In the genomic region with DNA sequence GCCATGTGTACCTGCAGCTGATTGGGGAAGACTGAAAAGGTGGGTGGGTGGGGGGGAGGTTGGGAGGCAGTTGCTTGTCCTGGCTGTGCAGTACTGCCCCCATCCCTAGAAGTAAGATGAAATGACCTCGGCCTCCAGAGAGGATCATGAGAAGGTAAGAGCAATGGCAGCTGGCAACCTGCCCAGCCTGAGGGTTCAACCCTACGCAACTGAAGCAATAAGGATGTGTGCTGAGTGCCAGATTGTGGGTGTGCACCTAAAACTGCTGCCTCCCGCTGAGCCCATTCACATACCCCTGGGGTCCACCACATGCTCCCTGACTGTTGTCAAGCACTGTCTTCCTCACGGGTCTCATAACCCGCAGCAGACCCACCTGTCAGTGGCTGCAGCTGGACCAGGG, we compare ENCODE assay signal across 34 mouse cellular contexts. TPM values are rescaled to one million over a fixed set of nuclear protein-coding genes. Genes with fewer than 3 reads are reported as not detected.
DNase-seq lines count a peak whose midpoint lies in the region; ATAC-seq and TF ChIP-seq lines count a peak whose summit lies in the region.
"Had no signal": no experiment of that assay in that cellular context is flagged by ENCODE, and none has a peak within 500 bp of the region (broad histone marks: within the 10 kb centered on the region; RNA-seq: fewer than 3 reads in every experiment).

No protein-coding gene starts in this region.

- H3K9me3 ChIP-seq in stomach, postnatal 0 days (ENCODE audit: control insufficient read depth, low read length): no peaks in the 10 kb centered on the region
- H3K9me3 ChIP-seq: embryonic facial prominence, embryonic 15.5 days; G1E; heart, embryonic 10.5 days; heart, embryonic 13.5 days; hindbrain, embryonic 12.5 days; hindbrain, embryonic 15.5 days had no signal

- H3K9ac ChIP-seq in stomach, postnatal 0 days (ENCODE audit: low read length): no peak overlapping the region
- H3K9ac ChIP-seq: embryonic facial prominence, embryonic 15.5 days; forebrain, postnatal 0 days; heart, embryonic 13.5 days; hindbrain, embryonic 12.5 days; hindbrain, embryonic 15.5 days had no signal

- no peak for TF ChIP-seq CTCF in layer of hippocampus, adult 2 months (conservative IDR thresholded peaks at IDR 0.05)
- no peak for TF ChIP-seq CTCF in stomach, postnatal 0 days (IDR thresholded peaks at IDR 0.05; ENCODE audit: low read depth)

- TF ChIP-seq EP300 in stomach, postnatal 0 days (optimal IDR thresholded peaks at IDR 0.05): no peak

- peak; percentile 30 to 38 for DNase-seq in cerebellum, postnatal 10 days
- DNase-seq in layer of hippocampus, adult 2 months (ENCODE audit: low spot score in 2 of 2): no peak
- no peak for DNase-seq in layer of hippocampus, adult 9-11 months
- DNase-seq in 416B (ENCODE audit: low read depth) (peak; percentile 52), adipocyte (ENCODE audit: low spot score) (peak; percentile 52)
- DNase-seq in gastrocnemius, postnatal 14 days: no peak
- no peak for DNase-seq in stomach, postnatal 0 days (ENCODE audit: low spot score)
- DNase-seq: adrenal gland, postnatal 10 days; adrenal gland, postnatal 36 days; B cell, adult 2 months; cerebellum, adult 11-12 months; cerebellum, adult 8-10 months; embryo, embryonic 11 days; forebrain, postnatal 0 days; gastrocnemius, adult 2 months; gastrocnemius, postnatal 25 days; heart, adult 2 months; heart, postnatal 14 days had no signal

- no peaks in the 10 kb centered on the region for H3K27me3 ChIP-seq in stomach, postnatal 0 days (ENCODE audit: control insufficient read depth, insufficient read depth, low read length)
- H3K27me3 ChIP-seq: CH12.LX; embryonic facial prominence, embryonic 15.5 days; heart, embryonic 13.5 days; hindbrain, embryonic 12.5 days; hindbrain, embryonic 15.5 days had no signal

- no peak overlapping the region for H3K4me2 ChIP-seq in stomach, postnatal 0 days (replicated peaks; ENCODE audit: low read depth)
- H3K4me2 ChIP-seq: embryonic facial prominence, embryonic 15.5 days; heart, embryonic 13.5 days; hindbrain, embryonic 12.5 days; hindbrain, embryonic 15.5 days had no signal

- peak overlapping the region; percentile 93; the same call in 1 of the 2 replicates for H3K27ac ChIP-seq in layer of hippocampus, adult 2 months
- no peak overlapping the region for H3K27ac ChIP-seq in stomach, postnatal 0 days (replicated peaks)
- H3K27ac ChIP-seq: embryonic facial prominence, embryonic 15.5 days; gastrocnemius, adult 2 months; heart, adult 2 months; heart, embryonic 10.5 days; heart, embryonic 13.5 days; hindbrain, embryonic 12.5 days; hindbrain, embryonic 15.5 days had no signal

- intact Hi-C loops in gastrocnemius, postnatal 14 days (cut with DNase I; ENCODE audit: low total_unique reads): no loop called here

- 72% methylated on average over 5 of the region's 5 CpGs for WGBS in stomach, postnatal 0 days

- no peak overlapping the region; the same call in 1 of the 2 replicates for H3K4me3 ChIP-seq in layer of hippocampus, adult 2 months
- no peak overlapping the region for H3K4me3 ChIP-seq in stomach, postnatal 0 days (ENCODE audit: low read depth, low read length)
- H3K4me3 ChIP-seq: embryonic facial prominence, embryonic 15.5 days; gastrocnemius, adult 2 months; heart, adult 2 months; heart, embryonic 10.5 days; heart, embryonic 13.5 days; hindbrain, embryonic 12.5 days; hindbrain, embryonic 15.5 days had no signal

- ATAC-seq in cerebellum, adult (ENCODE audit: insufficient number of reproducible peaks, low FRiP score, low TSS enrichment): no peak
- ATAC-seq in stomach, postnatal 0 days (ENCODE audit: low FRiP score, low TSS enrichment): no peak
- ATAC-seq: activated CD4-positive, CD25-positive, alpha-beta regulatory T cell, adult 4 months; forebrain, embryonic 14.5 days; forebrain, postnatal 0 days; intestine, postnatal 0 days had no signal

- peaks cover 3% of the 10 kb centered on the region; the same call in 1 of the 2 replicates for H3K4me1 ChIP-seq in stomach, postnatal 0 days (replicated peaks; ENCODE audit: control insufficient read depth, insufficient read depth)

- no peaks in the 10 kb centered on the region for H3K36me3 ChIP-seq in stomach, postnatal 0 days (ENCODE audit: control insufficient read depth, insufficient read depth, low read length)

RNA-seq across cellular contexts. Expression of a gene that starts 2.7 kb away (rescaled TPM):
- 10 to 100 TPM; 40.2 to 44.4 TPM for total RNA-seq in layer of hippocampus, adult 2 months (2021)
- 10 to 100 TPM; 11.1 to 13.3 TPM for total RNA-seq in gastrocnemius, postnatal 14 days (2021)
- polyA plus RNA-seq in stomach, postnatal 0 days (2015; fragmentation: Nextera tagmentation; extraction: Ambion mirVana): 11.8 and 12.9 TPM in 2 replicates

RNA-seq across cellular contexts. Expression of a gene that starts 19.1 kb away (rescaled TPM):
- total RNA-seq in layer of hippocampus, adult 2 months (2021): not detected
- total RNA-seq in gastrocnemius, postnatal 14 days (2021): 1 to 10 TPM in 1 of 2 experiments, under 1 TPM in 1; 0.51 to 2.7 TPM
- polyA plus RNA-seq in stomach, postnatal 0 days (2015; fragmentation: Nextera tagmentation; extraction: Ambion mirVana): 31.0 and 31.2 TPM in 2 replicates
- total RNA-seq: CH12.LX; forebrain, postnatal 0 days; granulocyte monocyte progenitor cell, adult 5-6 weeks; hematopoietic stem cell, adult 5-6 weeks had no signal
- polyA plus RNA-seq: activated CD4-positive, CD25-positive, alpha-beta regulatory T cell, adult 4 months; cortical plate, adult 2 months; embryonic facial prominence, embryonic 11.5 days; embryonic facial prominence, embryonic 15.5 days; forebrain, embryonic 11.5 days; forebrain, embryonic 14.5 days; forebrain, postnatal 0 days; G1E; heart, embryonic 13.5 days; hindbrain, embryonic 12.5 days; hindbrain, embryonic 15.5 days had no signal

RNA-seq across cellular contexts. Expression of a gene that starts 26.0 kb away (rescaled TPM):
- 10 to 100 TPM; 41.9 to 42.3 TPM for total RNA-seq in layer of hippocampus, adult 2 months (2021)
- total RNA-seq in gastrocnemius, postnatal 14 days (2021): 10 to 100 TPM; 28.6 to 32.4 TPM
- 69.2 and 69.6 TPM in 2 replicates for polyA plus RNA-seq in stomach, postnatal 0 days (2015; fragmentation: Nextera tagmentation; extraction: Ambion mirVana)

RNA-seq across cellular contexts. Expression of a gene that starts 27.4 kb away (rescaled TPM):
- 10 to 100 TPM; 15.5 to 23.2 TPM for total RNA-seq in layer of hippocampus, adult 2 months (2021)
- 1 to 10 TPM; 1.3 TPM for total RNA-seq in gastrocnemius, postnatal 14 days (2021)
- 1.2 TPM in 2 replicates for polyA plus RNA-seq in stomach, postnatal 0 days (2015; fragmentation: Nextera tagmentation; extraction: Ambion mirVana)

RNA-seq across cellular contexts. Expression of a gene that starts 38.5 kb away (rescaled TPM):
- total RNA-seq in layer of hippocampus, adult 2 months (2021): 100 to 1,000 TPM; 308 to 330 TPM
- 10 to 100 TPM; 66.6 to 66.9 TPM for total RNA-seq in gastrocnemius, postnatal 14 days (2021)
- polyA plus RNA-seq in stomach, postnatal 0 days (2015; fragmentation: Nextera tagmentation; extraction: Ambion mirVana): 314 and 317 TPM in 2 replicates

Comparison
In these comparisons a context has a peak if more than half of its experiments do, and no peak if none do; other contexts are left out.
1. DNase-seq: peak in cerebellum, postnatal 10 days (2 of 2), 416B (single experiment) and adipocyte (single experiment); none in layer of hippocampus, adult 2 months (0 of 2), layer of hippocampus, adult 9-11 months (single experiment), gastrocnemius, postnatal 14 days (single experiment) and stomach, postnatal 0 days (single experiment).